Mouse (Mus musculus): ENCODE results near the gene H2-DMb1. TPM values are rescaled to one million over a fixed set of nuclear protein-coding genes. Genes with fewer than 3 reads are reported as not detected.

The H2-DMb1 gene
- total RNA-seq, 2 experiments from 2014 or later, result 1.4 to 1.8 TPM

GRCm38 (mm10) chr17:34183564-34184219 lies 30.8 kb downstream of the H2-DMb1 start:
- intact Hi-C loops (cut with DNase I), result no loop called here
- DNase-seq, result no peak

DNA sequence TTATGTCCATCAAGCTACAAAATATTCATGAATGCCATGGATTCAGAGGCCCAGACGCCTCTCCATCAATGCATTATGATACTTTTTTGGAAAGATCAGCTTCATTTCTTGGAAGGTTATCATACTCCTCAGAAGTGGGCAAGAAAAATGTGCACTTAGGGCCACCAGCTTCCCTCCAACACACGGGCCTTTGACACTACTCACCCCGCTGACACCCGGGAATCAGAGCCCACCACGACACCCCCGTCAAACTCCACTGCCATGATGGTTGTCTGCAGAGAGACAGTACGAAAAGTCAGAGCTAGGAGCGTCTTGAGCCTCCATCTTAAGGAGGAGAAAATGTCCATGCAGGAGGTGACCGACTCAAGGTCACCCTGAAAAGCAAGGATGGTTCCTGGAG lies 32.7 kb downstream of the H2-DMb1 start:
- intact Hi-C loops (cut with DNase I), result no loop called here
- DNase-seq, result no peak

DNA sequence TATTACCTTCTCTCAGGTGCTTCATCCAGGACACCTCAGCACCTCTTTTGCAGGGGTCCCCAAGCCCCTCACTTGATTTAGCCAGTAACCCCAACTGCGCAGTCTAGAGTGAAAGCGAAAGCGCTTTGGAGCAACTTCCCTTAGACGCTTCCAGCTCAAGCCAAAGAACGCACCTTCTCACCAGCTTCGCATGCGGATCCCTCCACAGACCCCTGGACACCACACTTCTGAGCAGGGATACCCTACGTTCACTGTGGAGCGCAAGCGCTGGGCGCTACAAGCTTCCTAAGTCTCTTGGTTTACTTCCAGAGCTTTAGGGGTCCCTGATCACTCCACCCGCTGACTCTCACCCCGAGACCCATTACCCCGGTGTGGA lies 34.0 kb downstream of the H2-DMb1 start:
- no peak for DNase-seq
- intact Hi-C loops (cut with DNase I), result loop anchor here (2.0 kb wide), 1 partner anchor 18 kb away; no protein-coding TSS in a partner anchor

DNA sequence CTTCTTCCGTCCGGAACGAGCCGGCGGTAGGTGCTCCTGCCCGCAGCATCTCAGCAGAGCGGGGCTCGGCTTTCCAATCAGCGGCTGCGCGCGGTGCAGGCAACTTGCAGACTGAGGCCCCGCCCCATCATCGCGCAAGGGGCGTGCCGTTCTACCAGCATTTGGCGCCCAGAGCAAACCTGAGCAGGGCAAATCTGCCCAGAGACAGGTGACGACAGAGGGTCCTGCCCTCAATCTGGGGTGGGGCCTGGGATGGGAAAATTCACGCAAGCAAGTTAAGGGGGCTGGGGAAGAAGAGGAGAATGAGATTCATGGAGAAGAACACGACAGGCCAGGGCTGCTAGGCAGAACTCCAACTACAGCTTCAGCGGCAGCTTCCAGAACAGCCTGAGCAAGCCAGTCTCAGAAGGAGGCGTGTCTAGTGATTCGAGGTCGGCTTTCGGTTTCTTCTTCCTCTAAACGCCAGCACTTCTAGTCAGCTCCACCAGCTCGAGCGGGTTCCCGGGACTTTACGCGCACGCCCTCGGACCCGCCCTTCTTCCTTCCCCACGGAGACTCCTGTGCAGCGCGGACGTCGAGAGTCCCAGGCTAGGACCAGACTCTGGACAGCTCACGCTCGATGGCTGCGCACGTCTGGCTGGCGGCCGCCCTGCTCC lies 34.5 kb downstream of the H2-DMb1 start, which contains the start of the genes Tap1 and Psmb9:
Gene Tap1, plus strand, starts transcription at position 293 of the 656 bp plus-strand sequence.
Gene Psmb9, minus strand, starts transcription at position 504 of the 656 bp plus-strand sequence.
- peak; percentile 97 to 99 for DNase-seq
- intact Hi-C loops (cut with DNase I), result loop anchor here (2.0 kb wide), 1 partner anchor 17 kb away; no protein-coding TSS in a partner anchor

GRCm38 (mm10) chr17:34188010-34188409 lies 35.1 kb downstream of the H2-DMb1 start:
- peak; percentile 33 to 57 for DNase-seq
- intact Hi-C loops (cut with DNase I), result no loop called here

GRCm38 (mm10) chr17:34188986-34189385 lies 36.1 kb downstream of the H2-DMb1 start:
- intact Hi-C loops (cut with DNase I), result no loop called here
- no peak for DNase-seq

- DNase-seq, result no peak
- intact Hi-C loops (cut with DNase I), result no loop called here
Measured at GRCm38 (mm10) chr17:34192852-34193251, 40.0 kb downstream of the H2-DMb1 start.

DNA sequence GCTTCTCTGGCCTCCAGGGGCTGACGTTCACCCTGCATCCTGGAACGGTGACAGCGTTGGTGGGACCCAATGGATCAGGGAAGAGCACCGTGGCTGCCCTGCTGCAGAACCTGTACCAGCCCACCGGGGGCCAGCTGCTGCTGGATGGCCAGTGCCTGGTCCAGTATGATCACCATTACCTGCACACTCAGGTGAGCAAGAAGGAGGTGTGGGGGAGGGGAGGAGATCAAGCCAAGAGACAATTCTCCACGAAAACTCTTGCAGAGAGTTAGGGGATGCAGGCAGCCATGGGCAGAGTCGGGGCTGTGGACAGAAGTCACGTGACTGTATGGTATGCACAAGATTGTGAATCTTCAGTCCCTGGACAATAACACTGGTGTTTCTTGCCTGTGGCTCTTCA lies 40.6 kb downstream of the H2-DMb1 start:
- intact Hi-C loops (cut with DNase I), result no loop called here
- no peak for DNase-seq

GRCm38 (mm10) chr17:34194723-34195122 lies 41.9 kb downstream of the H2-DMb1 start:
- no peak for DNase-seq
- intact Hi-C loops (cut with DNase I), result no loop called here

DNA sequence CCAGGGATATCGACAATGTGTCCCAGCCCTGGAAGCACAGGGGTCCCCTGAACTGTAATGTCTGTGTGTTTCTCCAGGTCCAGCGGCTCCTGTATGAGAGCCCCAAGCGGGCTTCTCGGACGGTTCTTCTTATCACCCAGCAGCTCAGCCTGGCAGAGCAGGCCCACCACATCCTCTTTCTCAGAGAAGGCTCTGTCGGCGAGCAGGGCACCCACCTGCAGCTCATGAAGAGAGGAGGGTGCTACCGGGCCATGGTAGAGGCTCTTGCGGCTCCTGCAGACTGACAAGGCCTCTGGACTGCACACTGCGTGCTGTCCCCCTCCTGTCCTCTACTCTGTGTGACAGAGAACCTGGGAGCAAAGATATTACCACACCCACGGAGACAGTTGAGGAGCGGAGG lies 43.6 kb downstream of the H2-DMb1 start:
- no peak for DNase-seq
- intact Hi-C loops (cut with DNase I), result no loop called here

- peak; percentile 89 to 93 for DNase-seq
- intact Hi-C loops (cut with DNase I), result no loop called here
Measured at GRCm38 (mm10) chr17:34196941-34197894, 44.3 kb downstream of the H2-DMb1 start, which contains the start of gene Psmb8. Psmb8 (plus strand) TSS chr17:34197721.

GRCm38 (mm10) chr17:34197904-34198520 lies 45.1 kb downstream of the H2-DMb1 start:
- DNase-seq, result peak; percentile 51 to 61
- intact Hi-C loops (cut with DNase I), result no loop called here

DNA sequence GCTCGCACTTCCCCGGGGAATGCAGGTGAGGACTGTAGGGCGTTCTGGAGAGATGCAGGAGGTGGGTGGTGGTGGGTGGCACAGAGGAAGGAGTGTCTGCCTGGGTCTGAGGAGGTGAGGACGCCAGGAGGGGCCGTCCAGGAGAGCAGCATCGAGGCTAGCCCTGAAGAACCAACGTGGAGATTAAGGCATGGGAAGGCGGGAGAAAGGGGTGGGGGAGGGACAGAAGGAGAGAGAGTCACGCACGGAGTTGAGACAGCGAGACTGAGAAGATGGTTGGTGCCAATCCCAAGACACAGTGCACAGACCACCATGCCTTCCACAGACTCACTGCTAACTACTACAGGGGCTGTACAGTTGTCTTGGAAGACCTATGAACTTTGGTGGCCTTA lies 45.6 kb downstream of the H2-DMb1 start:
- intact Hi-C loops (cut with DNase I), result no loop called here
- DNase-seq, result no peak

GRCm38 (mm10) chr17:34199050-34199619 lies 46.3 kb downstream of the H2-DMb1 start:
- intact Hi-C loops (cut with DNase I), result no loop called here
- no peak for DNase-seq

DNA sequence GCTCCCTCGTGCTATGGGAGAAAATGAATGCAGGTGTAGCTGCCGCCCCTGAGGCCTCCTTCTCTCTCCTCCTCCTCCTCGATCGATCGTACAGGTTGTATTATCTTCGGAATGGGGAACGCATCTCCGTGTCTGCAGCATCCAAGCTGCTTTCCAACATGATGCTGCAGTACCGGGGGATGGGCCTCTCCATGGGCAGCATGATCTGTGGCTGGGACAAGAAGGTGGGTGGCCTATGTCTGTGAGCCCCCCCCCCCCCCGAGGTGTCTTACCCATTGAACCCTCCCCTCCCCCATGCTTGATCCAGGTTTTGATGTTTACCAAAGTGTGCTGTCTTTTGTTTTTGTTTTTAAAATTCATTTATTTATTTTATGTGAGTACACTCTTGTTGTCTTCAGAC lies 47.2 kb downstream of the H2-DMb1 start:
- no peak for DNase-seq
- intact Hi-C loops (cut with DNase I), result loop anchor here (5.0 kb wide), 1 partner anchor 37 kb away; the partner anchor contains the start of gene H2-Ob

GRCm38 (mm10) chr17:34200772-34201505 lies 48.1 kb downstream of the H2-DMb1 start:
- no peak for DNase-seq
- intact Hi-C loops (cut with DNase I), result loop anchor here (5.0 kb wide), 1 partner anchor 36 kb away; the partner anchor contains the start of gene H2-Ob

DNA sequence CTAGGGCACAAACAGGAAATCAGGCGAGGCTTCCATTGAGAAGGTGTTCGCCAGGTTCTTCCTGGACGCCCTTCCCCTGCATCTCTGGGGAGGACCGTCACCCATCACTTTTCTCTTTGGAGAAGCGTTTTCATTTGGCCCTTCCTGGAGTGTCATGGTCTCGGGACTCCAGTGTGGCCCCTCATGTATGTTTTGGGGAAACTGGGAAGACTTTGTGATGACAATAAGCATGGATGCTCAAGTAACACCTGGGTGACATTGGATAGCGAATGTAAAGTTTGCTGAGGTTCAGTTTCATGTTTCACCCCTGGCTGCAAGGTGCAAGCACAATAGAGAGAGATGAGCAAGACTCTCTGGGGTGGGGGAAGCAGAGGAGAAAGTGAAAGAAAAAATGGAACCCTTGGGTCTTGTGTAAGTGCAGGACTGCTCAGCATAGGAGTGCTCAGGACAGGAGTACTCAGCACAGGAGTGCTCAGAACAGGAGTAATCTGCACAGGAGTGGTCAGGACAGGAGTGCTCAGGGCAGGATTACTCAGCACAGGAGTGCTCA lies 48.7 kb downstream of the H2-DMb1 start:
- intact Hi-C loops (cut with DNase I), result loop anchor here (5.0 kb wide), 1 partner anchor 36 kb away; the partner anchor contains the start of gene H2-Ob
- no peak for DNase-seq

- intact Hi-C loops (cut with DNase I), result loop anchor here (5.0 kb wide), 1 partner anchor 34 kb away; the partner anchor contains the start of gene H2-Ob
Measured at GRCm38 (mm10) chr17:34202760-34203442, 50.0 kb downstream of the H2-DMb1 start.

More at GRCm38 (mm10) chr17:34202760-34203442, 50.0 kb downstream of the H2-DMb1 start:
- no peak for DNase-seq
